Mouse (Mus musculus) lung, adult 18-20 months (tissue): ENCODE measurements at regions not wholly inside any gene's neighbourhood (a gene's known extent, or its start where the extent isn't known, plus 50 kb on each side); places are given as distances from the start of the nearest gene placed in this dataset.
A peak's percentile ranks its signal among the peaks of the same experiment; 100 is the strongest.

Experiments used
- DNase-seq, 2 experiments: peaks; one replicate each; pipeline ENCODE4 v3.0.0; 2022; ENCODE audit warnings: mixed read lengths in 2 of 2

- no peak for DNase-seq
Measured at GRCm38 (mm10) chr7:98768460-98768859, 65.6 kb downstream of the Thap12 start.

- no peak for DNase-seq
Measured at GRCm38 (mm10) chr7:98769111-98769734, 65.7 kb upstream of the Wnt11 start.

- DNase-seq: peak in 1 of 2 experiments; percentile 31
Measured at GRCm38 (mm10) chr7:98770257-98770890, 64.5 kb upstream of the Wnt11 start.

- DNase-seq: no peak
Measured at GRCm38 (mm10) chr7:98771134-98771775, 63.7 kb upstream of the Wnt11 start.

GRCm38 (mm10) chr7:98774597-98774996, 60.3 kb upstream of the Wnt11 start:
- no peak for DNase-seq

GRCm38 (mm10) chr7:98775031-98775430, 59.9 kb upstream of the Wnt11 start:
- DNase-seq: peak; percentile 61 to 79

- DNase-seq: peak in 1 of 2 experiments; percentile 51
Measured at GRCm38 (mm10) chr7:98777304-98777849, 57.5 kb upstream of the Wnt11 start.

- peak; percentile 64 to 75 for DNase-seq
Measured at GRCm38 (mm10) chr7:98778929-98779328, 56.0 kb upstream of the Wnt11 start.

GRCm38 (mm10) chr7:98783521-98783920, 51.4 kb upstream of the Wnt11 start:
- DNase-seq: no peak

GRCm38 (mm10) chr7:98783954-98784353, 51.0 kb upstream of the Wnt11 start:
- DNase-seq: peak; percentile 87 to 92

- no peak for DNase-seq
Measured at GRCm38 (mm10) chr7:98784369-98784931, 50.5 kb upstream of the Wnt11 start.
